Mouse (Mus musculus): ENCODE measurements around the gene Rnf150.

The Rnf150 gene

DNA sequence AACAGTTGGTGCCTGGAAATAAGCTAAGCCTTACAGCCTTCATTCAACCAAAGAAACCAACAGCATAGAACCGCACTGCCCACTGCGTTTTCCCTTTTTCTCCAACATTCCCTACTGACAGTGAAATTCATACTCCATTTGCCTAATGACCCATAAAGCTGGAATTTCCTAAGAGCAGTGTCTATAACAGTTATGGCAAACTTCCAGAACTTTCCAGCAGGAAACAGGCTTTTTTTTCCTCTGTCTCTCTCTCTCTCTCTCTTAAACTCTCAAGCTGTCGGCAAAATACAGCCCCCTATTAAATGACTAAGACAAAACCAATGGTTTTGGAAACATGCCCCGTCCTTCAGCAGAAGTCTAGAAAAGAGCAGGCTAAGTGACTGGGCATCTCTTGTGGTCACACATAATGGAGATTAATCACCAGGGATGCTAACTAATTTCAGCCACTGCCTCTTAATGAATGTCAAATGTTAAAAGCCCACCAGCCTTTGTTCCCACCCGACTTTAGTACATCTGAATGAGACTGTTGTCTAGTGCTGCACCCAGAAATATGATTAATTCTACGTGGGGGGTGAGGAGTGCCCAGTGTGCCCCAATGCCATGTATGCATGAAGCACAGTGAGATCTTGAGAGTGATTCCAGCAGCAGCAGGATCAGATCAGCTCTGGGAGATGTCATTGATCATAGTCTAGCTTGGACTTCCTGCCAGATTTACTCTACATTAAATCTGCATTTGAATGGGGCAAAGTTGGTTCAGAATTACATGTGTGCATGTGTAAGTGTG is 80.3 kb downstream of the Rnf150 start:
- DNase-seq = no peak

DNA sequence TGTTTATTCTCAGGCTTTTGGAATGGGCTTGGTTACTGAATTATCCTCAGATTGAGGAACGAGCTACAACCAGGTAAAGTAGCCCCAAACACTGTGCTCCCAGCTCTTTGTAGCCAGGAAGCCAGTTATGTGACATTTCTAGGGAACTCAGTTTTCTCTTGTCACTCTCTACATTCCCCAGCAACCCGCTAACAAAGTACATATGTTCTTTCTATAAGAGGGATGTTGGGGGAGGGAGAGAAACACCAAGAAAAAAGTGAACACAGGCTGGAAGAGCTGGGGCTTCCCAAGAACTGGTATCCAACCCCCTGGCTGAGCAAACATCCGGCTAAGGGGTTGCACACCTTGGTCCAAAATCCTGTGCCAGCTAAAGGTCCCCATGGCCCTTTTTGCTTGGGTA is 82.7 kb downstream of the Rnf150 start:
- DNase-seq = no peak

DNA sequence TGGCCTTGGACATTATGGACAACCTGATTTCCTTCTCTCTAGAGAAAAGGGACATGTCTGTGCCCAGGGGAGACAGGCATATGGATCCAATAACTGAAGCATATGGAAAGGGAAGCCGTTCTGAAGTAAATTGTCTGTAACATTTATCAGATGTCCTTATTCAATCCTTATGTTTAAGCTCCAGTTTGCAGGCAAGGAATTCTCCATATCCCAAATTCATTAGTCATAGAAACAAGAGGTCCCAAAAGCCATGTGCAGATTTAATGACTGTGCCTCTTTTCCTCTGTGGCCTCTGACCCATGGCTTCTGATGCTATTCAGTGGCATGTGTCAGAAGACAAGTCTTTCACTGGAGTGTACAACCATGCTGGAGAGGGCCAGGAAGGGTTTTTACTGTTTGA is 83.5 kb downstream of the Rnf150 start:
- DNase-seq = no peak

DNA sequence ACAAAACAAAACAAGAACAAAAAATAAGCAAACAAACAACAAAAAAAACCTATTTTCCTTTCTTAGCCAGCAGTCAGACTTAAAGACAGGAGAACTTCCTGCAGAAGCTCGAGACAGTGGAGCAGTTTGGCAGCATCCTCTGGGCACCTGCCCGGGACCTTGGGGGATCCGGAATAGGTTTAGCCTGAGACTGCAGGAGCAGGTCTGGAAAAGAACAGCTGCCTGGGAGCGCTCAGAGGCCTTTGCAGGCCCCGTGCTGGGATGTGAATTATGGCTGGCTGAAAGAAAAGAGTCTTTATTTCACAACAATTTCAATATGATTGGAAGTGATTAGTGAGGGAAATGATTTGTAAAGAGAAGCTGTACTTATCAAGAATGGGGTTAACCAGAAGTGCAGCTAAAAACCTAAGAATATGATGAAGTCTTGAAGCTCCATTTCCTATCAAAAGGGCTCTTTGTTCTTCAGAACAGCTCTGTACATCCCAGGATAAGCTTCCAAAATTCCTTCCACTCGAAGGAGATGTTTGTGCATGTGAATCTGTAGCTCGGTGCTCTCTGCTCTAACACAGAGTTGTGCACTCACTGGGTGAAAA is 92.1 kb downstream of the Rnf150 start:
- no peak for DNase-seq

DNA sequence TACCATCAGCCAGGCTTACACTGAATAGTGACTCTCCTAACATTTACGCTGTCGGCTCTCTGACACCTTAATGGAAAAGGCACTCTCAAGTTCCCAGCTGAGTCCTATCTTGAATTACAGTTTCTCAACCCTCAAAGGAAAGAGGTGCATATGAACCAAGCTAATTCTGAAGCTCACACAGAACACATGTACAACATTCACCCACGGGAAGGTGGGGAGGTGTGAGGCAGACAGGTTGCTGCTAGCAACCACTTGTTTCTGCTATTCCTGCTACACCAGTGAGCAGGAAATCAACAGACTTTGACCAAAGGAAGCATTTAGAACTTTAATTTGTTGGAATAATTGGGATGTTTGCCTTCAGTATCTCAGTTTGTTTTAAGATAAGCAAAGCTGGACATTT is 96.3 kb downstream of the Rnf150 start:
- DNase-seq = no peak

DNA sequence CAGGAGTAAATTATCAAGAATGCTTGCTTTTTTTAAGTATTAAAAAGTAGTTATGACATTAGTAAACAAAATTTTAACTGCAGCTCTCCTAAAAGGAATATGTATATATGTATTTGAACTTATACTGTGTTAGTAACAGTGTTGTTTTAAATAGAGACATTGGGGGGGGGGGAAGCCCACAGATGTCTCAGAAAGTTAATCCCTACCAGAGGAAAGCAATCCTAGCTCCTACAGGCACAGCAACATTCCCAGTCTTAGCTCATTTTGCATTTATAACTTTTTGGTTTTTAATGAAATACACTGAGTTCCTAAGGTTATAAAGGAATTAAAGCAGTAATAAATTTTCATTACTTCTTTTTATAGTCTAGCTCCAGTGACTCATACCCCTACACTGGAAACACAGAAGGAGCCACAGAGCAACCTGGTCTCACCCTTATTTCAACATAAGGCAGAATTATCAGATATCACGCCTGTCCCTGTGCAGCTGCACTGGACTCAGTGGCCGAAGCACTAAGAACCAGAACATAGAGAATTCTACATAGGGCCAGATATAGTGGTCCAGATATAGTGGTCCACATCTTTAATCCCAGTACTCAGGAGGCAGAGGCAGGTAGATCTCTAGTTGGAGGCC is 96.9 kb downstream of the Rnf150 start:
- DNase-seq = no peak

DNA sequence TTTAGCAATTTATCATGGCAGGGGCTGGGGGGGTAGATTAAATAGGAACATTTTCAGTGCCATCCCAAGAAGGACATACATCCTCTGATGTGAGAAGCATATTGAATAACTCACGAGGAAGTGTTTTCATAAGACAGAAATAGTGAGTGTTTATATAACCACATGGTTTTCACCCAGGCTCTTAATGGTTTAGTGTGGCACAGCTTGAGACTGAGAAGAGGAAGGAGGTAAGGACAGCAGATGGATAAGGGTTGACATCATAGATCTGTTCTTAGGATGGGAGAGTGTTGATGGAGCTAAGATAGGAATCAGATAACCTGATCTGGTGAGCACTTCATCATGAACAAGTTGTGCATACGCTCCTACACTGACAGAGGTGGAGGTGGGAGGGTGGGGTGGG is 101.4 kb downstream of the Rnf150 start:
- no peak for DNase-seq

DNA sequence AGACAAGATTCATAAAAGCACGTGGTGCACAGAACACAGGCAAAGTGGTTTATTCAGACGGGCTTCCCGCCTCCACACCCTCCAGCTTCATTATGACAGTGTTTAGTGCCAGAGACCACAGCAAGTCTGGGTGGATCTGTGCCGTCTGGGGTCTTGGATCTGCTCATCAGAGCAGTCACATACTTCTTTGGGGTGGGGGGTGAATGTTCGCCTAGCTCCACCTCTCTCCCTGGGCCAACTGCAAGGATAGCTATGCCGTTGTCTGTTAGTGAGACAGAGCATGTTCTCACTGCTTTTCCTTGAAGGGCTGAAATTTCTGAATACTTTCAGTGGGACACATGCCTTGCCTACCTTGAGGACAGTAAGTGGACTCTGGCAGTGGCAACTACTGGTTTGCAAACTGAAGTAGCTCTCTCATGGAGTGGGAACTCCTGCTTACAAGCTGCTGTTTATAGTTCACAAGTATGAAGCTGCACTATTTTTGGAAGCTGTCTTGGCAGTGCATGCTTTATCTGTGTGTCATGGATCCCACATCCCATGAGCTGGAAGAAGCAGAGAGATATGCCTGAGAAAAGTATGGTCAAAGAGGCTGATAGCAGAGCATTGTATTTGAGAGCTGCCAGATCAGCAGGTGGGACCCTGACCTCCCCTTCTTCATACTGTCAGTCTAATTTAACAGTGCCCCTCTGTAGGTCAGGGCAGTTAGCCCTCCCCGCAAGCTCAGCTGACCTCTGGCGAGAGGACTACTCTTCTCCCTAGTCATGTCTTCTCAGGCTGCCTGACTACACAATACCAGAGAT is 104.9 kb downstream of the Rnf150 start:
- DNase-seq = no peak

DNA sequence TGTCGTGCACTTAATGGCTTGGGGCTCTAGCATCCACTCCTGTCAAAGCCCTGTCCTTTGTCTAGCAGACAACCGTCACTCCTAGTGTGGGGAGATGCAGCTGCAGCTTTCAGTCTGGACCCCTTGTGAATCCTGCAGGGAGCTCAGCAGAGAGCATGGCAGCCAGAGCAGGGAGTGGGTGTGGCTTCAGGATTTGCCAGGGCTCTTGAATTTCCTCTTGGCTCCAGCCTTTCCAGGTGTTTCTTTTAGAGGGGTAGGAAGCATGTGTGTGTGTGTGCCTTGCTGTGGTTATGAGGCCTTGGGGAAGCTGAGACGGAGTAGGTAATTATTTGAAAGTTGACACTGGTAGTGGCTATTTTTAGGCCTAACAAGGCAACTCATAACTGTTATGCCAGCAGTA is 106.8 kb downstream of the Rnf150 start:
- DNase-seq = no peak

DNA sequence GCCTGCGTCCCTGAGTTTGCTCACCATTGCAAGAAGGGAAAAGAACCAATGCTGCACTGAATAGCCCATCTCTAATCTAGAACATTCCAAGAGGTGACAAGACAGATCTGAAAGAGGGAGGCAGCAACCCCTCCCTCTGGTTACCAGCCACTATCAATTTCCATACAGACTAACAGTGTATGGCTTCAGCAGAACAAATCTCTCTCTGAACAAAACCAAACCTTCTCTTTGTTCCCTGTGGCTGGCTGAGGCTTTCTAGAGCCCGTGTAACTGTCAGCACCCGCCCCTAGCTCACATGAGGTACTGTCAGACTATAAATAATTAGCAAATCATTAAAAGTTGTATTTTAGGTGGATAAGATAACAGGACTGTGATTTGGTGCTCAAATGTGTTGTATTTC is 109.7 kb downstream of the Rnf150 start:
- DNase-seq = no peak

DNA sequence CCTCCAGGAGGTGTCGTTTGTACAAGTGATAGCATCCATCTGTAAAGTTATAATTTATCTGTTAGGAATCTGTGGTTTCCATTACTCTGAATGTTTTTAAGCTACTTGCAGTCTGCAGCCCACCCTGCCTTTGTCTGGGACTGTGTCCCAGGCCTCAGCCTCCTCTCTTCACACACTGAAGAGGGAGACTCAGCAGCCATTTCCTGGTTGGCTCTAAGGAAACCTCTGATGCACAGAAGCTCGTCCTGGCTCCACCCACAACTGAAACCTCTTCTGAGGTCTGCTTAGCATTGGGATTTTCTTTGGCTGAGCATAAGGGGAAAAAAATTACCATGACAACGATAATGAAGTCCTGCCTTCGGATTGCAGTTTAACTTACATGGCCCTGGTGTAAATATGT is 110.2 kb downstream of the Rnf150 start:
- no peak for DNase-seq

DNA sequence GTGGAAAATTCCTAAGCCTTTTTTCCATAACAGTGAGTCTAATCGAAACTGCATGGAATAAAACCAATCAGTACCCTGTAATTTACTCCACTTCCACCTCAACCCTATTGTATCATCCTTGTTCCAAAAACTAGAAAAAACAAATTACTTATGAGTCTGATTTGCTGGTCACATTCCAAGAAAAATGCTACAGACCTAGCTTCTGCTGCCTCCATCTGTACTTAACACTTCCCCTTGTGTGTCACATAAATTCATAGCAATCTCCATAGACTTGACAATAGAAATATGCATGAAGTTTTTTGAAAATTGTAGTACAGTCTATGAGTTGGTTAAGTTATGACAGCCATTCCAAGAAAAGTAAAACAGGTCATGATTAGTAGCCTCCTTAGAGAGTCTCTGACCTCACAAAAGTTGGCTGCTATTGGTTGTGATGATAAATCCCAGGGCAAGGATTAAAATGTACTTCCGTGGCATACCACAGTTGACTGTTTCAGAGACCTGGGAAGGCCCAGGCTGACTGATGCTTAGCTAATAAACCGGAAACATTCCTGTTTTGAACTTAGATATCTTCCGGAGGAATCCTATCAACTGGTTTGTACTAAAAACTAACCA is 118.2 kb downstream of the Rnf150 start:
- DNase-seq = no peak

DNA sequence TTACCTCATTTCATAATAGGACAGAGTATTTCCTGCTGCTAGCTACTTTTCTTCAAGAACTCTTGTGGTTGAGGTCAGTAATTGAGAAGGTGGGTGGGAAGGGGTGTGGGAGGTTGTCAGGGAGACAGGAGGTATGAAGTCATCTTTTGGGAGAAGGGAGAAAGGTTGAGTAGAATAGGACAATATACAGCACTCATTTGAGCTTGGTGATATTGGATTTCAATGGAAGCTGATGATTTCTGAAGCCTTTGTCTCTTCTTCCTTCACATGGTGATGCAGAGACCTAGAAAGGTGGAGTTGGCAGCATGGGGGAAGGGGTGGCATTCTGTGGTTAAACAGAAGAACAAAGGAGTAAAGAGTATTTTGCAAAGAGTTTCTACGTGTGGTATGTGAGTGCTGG is 119.7 kb downstream of the Rnf150 start:
- DNase-seq = no peak

DNA sequence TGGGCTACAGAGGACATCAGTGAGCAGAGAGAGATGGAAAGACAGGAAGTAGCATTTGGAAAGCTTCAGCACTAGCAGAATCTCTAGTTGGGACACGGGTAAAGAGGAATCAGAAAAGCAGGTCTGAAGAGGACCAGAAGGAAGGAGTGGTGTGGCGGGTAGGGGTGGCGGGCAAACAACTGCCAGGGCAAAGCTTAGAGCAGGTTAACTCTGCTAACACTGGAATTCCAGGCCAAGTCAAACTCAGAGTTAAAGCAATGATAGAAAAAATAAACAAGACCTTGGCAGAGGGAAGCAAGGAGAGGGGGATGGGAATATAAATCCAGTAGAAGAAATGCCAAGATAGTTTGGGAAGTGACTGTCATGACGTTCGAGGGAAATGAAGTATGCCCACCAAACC is 120.1 kb downstream of the Rnf150 start:
- DNase-seq = no peak

DNA sequence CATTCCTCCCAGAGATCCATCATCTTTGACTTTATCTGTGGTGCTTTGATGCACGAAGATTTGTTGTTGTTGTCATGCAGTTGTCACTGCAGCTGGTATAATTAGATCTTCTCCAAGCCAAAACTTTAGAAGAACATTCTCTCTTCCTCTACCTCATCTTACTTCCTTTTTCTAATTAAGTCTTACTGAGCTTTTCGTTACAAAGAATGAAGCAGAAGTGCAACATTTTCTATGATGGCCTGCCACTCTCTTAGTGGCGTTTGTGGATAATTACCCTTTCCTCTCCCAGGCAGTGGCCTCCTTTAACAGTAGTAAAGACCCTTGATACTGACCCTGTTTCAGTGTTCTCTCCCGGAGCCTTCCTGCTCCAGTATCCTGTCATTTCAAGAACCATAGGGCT is 128.9 kb downstream of the Rnf150 start:
- no peak for DNase-seq

DNA sequence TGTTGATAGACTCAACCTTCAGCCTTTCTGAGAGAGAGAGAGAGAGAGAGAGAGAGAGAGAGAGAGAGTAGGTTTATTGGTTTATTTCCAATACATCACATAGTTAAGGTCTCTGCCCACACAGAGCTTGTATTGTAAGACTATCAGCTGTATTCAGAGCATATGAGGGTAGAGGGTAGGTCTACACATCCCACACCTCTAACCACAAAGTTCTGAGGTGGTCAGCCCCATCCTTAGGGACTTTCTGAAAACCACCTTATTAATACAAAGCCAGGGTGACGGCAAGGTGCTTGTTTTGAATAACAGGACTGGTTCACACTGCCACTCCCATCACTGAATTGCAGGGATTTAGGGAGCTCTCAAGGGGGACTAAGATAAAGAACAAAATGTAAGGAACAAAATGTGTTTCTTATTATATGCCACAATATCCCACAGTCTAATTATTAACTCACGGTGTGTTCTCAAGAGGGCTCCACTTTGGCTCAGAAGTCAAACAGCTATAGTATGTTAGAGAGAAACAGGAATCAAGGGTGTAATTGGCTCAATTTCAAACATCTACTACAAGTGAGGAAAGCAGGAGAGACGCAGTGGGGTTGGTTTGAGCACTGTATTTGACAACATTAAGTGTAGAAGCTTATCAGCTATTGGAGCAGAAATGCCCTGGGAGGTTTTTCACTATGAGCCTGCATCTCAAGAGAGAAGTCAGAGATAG is 132.7 kb downstream of the Rnf150 start:
- DNase-seq = no peak

DNA sequence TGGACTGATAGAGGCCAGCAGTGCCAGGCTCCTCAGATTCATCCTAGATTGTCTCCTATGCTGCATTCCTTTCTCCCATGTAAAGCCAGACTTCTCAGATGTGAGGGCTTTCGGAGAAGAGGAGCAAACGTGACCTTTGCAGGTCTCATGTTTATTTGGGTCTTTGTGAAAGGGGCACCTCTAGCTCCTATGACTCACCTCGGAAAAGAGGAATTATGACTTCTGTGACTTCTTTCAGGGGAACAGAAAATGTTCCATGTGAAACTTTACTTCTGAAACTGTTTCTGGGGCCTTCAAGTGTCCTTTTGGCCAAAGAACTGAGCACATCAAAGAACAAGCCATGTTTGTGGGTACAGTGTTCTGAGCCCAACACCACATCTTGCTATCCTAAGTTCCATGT is 133.7 kb downstream of the Rnf150 start:
- DNase-seq = no peak

DNA sequence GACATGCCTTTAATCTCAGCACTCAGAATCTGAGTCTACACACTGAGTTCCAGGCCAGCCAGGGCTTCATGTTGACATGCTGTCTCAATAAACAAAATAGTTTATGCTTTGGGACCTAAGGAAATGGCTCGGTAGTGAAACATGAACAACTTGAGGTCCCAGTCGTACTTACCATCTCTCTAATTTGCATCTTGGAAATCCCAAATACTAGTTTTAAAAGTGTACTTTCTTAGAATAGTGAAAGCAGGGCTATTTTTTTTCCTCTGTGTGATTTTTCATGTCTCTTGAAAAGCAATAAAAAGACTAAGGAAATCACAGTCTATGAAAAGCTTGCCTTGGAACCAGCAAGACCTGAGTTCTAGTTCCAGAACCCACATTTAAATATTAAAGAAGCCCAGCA is 135.6 kb downstream of the Rnf150 start:
- DNase-seq = no peak

DNA sequence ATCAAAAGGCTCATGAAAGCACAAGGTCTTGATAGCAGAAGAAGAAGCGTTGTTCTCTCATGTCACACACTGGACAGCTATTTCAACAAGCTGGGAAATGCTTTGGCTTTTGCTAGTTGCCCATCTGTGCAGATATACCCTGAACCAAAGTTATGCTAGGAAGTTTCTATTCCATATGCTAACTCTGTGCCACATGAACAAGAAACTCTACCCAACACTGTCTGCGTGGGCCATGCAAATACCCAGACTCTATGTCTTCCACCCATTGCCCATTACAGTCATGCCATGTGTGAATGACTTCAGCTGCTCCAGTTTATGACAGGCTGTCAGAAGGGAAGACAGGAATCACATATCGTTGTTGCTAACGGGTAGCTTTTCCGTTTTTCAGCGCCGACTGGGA is 140.0 kb downstream of the Rnf150 start:
- DNase-seq = no peak

DNA sequence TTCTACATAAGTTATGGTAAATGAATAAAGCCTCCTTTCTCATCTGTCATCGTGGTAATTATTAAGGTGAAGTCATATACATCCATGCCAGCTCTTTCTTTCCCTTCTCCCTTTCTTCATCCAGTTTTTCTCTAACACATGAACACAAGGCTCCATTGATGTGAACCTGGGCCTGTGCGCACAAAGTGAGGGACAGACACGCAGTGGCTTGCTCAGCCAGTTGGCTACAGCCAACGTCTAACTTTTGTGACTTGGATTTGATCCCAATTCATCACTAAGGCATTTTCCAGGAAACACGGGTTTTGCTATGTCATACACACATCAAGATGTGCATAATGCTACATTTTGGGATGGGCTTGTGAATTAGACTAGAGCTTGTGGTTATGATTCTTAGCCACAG is 146.3 kb downstream of the Rnf150 start:
- DNase-seq = no peak

DNA sequence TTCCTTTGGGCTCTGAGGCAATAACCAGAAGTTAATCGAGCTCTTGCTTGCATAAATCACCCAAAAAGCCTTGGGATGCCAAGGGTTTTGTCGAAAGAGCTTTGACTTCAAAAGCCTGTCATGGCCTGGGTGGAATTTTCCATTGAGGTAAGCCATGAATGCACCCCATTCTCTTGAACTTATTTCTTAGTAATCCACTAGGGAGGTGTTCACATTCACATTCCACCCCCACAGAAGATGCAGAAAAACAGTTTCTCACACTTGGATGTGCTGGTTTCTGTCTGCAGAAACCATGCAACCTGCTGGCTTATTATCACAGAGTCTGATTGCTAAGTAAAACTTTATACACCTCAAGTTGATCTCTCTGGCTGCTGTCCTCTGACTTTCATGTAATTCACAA is 148.1 kb downstream of the Rnf150 start:
- DNase-seq = no peak

DNA sequence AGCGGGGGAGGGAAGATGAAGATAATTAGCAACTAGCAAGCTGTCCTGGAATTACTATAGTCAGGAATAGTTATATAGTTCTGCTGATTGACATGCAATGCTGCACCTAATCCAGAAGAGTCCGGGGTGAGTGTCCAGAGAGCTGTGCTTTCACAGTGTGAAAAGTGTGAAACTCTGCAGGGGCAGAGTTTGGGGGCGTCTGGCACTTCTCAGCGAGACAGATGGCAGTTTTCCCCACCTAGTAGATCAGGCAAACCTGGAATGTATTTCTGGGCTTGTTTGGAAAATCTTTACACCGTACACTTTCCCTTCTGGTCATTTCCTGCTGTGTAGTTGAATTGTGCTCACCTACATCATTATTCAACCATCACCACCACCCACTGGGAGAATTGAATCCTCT is 148.6 kb downstream of the Rnf150 start:
- DNase-seq = no peak

DNA sequence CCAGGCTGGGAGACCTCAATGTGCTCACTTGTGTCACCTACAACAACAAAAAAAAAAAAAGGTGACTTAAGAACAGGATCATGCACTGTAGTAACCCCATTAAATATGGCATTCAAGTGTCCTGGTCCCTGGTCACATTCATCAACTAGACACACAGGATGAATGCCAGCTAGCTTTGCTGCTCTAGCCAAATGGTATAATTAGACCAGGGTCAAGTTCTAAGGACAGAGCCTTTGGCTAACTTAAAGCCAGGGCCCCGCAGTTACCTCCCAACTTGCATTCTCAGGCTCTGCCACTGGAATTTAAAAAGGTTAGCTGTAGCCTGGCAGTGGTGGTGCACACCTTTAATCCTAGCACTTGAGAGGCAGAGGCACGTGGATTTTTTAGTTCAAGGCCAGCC is 165.1 kb downstream of the Rnf150 start:
- DNase-seq = no peak

All from thymus, postnatal 36 days (tissue).